Mouse (Mus musculus): ENCODE results near the gene Tceanc2.

Tceanc2 gene

GRCm38 (mm10) chr4:107091696-107092095 is 87.2 kb downstream of the Tceanc2 start:
- DNase-seq (ENCODE audit: extremely low read depth, low read depth, low spot score), result no peak

DNA sequence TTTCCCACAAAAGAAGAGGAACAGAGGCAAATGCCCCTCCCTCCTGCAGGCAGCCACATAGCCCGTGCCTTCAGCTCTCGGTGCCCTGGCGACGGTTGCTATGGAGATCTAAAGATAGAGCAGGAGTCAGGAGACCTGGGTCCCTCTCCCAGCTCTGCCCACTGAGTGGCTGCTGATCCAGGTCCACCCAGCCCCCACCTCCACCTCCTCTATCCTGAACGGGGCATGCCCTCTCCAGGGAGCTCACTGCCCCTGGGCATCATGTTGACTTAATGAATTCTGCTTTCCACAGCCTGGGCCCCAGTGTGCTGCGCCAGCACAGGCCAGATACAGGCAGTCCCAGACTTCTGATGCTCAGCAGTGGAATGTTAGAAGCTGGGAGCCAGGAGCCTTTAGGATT is 94.1 kb downstream of the Tceanc2 start:
- no peak for DNase-seq (ENCODE audit: extremely low read depth, low read depth, low spot score)

DNA sequence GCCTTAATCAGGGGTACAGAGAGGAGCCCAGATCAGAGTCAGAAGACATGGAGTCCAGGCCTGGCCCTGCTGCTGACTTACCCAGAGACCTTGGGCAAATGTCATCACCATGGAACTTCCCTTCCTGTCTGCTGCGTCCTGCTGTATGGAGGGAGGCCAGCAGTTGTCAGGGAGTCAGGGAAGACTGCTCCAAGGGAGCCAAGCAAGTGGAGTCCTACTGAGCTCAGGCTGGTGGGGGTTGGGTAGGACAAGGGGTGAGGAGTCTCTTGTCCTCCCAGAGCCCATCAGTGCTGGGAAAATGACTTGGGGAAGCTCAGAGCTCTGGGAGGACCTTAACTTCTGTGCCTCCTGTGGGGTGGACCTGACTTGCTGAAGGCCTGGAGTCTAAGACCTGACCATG is 94.6 kb downstream of the Tceanc2 start:
- DNase-seq (ENCODE audit: extremely low read depth, low read depth, low spot score), result no peak
